Mouse (Mus musculus): ENCODE measurements around the gene Hhat.

DNA sequence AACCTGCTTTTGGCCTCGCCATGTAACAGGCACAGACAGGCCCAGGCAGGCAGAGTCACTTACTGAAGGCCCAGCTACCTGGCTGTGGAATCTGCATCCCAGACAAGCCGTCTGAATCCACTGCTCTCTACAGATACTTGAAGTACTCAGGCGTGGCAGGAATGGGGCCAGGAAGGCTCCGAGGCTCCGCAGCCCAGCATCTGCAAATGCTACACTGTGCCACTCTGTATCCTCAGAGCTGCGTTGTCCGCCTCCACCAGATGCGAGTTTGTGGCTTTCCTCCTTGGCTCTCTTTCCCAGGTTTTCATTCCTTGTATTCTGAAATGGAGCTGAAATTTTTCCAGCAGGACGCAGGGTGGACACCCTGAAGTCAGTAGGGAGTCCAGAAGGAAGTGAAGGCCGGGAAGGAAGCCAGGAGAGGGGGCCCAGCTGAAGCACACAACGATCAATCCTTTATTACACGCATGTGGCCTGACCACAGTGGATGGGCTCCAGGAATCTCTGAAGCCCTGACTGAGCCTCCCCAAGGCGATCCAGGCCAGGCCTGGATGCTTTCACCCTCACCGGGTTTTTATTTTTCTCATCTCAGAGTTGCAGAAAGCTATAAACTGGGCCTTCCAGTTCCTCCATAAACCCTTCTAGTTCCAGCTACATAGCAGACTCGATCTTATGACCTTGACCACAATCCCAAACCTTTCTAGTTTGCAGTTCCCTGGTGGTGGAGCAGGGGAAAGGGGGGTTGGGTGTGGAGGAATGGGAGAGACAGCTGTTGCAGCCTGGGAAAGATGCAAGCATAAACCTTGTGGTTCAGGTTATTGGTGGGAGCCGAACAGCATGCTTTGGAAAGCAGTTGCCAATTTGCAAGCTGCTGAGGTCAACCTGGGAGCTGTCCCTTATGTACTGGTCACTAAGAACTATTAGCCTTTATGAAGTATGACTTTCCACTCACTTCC, 27.5 kb upstream of the Hhat start:
- TF ChIP-seq CTCF (conservative IDR thresholded peaks at IDR 0.05 in 1 of 2, IDR thresholded peaks at IDR 0.05 in 1 of 2; ENCODE audit: low read depth in 2 of 2, low read length in 2 of 2) (no peak), JUN (IDR thresholded peaks at IDR 0.05; ENCODE audit: insufficient read depth, low read depth, low read length) (no peak), RCOR1 (conservative IDR thresholded peaks at IDR 0.05; ENCODE audit: low read depth, low read length) (no peak), JUND (conservative IDR thresholded peaks at IDR 0.05; ENCODE audit: low read depth, low read length) (no peak), CHD1 (IDR thresholded peaks at IDR 0.05; ENCODE audit: low read depth, low read length) (no peak), TCF12 (IDR thresholded peaks at IDR 0.05; ENCODE audit: low read depth, low read length) (no peak), MAX (IDR thresholded peaks at IDR 0.05; ENCODE audit: low read length) (no peak), CHD2 (IDR thresholded peaks at IDR 0.05; ENCODE audit: low read length) (no peak), GABPA (IDR thresholded peaks at IDR 0.05; ENCODE audit: insufficient replicate concordance, low read depth, low read length) (no peak), POLR2A (IDR thresholded peaks at IDR 0.05; ENCODE audit: low read depth, low read length) (no peak), HCFC1 (IDR thresholded peaks at IDR 0.05; ENCODE audit: low read depth, low read length) (no peak), E2F4 (IDR thresholded peaks at IDR 0.05; ENCODE audit: insufficient replicate concordance, low read depth, low read length) (no peak), EP300 (IDR thresholded peaks at IDR 0.05; ENCODE audit: low read length) (no peak), SMC3 (IDR thresholded peaks at IDR 0.05; ENCODE audit: low read depth, low read length) (no peak)
